Mouse (Mus musculus): ENCODE measurements around the gene Zfp385a. TPM values are rescaled to one million over a fixed set of nuclear protein-coding genes. Genes with fewer than 3 reads are reported as not detected.
A peak's percentile ranks its signal among the peaks of the same experiment; 100 is the strongest.

Gene Zfp385a
- polyA plus RNA-seq, 1 experiment from 2014 or later, result 26.6 TPM

DNA sequence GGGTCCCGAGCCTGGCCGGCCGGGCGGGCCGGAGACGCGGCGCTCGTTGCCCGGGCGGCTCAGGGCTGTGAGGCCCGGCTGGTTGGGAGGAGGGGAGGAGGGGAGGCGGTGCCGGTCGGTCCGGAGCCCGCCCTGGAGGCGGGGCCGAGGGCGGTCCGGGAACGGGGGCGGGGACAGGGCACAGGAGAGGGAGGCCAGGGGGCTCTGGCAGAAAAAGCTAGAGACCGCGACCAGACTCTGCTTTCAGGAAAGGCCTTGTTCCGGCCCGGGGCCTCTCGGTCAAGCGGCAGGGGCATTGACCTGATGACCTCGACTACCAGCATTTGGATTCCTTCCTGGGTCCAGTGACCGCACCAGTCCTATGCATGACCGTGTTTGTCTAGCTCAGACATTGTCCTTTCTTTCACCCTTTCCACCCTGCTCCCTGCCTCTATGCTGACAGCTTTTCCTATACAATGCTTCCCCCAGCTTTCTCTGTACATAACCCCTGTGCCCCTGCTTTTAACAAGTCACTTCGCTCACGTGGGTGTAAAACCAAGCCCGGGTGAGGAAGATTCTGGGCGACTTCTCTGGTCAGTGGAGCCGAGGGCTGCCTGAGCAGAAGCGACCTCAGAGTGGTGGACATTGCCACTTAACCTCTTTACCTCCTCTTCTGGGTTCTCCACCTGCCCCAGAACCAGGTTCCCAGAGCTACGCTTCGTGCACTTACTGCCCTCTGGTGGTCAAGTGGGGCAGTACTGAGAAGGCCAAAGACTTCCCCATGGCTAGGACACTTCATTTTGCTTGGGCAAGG lies 16.2 kb downstream of the Zfp385a start:
- Histone ChIP-seq H3K9ac (peak overlapping the region; percentile 84), H3K27ac (replicated peaks) (peak overlapping the region; percentile 83), H3K27me3 (no peaks in the 10 kb centered on the region), H3K4me2 (peak overlapping the region; percentile 85), H3K4me1 (replicated peaks) (peaks cover 32% of the 10 kb centered on the region), H3K36me3 (peaks cover 5% of the 10 kb centered on the region; the same call in 1 of the 2 replicates), H3K9me3 (no peaks in the 10 kb centered on the region), H3K4me3 (peak overlapping the region; percentile 73)
- WGBS, result under 1% methylated on average over 34 of the region's 40 CpGs
- ATAC-seq (ENCODE audit: low FRiP score, low read depth), result peak; percentile 96

DNA sequence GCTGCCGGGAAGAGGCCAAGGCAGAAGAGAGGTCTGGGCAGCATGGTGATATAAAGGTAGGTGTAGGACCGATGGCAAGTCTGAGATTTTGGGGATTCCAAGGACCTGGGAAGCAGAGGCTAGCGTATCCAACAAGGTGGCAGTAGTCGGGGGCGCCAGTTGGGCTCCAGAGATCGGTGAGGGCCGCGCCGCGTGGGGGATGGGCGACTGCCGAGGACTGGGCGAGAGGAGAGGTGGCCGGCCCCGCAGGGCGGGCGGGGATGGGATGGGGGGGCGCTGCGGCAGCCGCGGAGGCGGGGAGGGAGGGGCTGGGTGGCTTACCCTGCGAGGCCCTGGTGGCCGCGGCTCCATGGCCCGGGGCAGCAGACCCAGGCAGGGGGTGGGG lies 16.8 kb downstream of the Zfp385a start:
- peak; percentile 82 for ATAC-seq (ENCODE audit: low FRiP score, low read depth)
- Histone ChIP-seq H3K4me3 (peak overlapping the region; percentile 73), H3K4me1 (replicated peaks) (peaks cover 32% of the 10 kb centered on the region), H3K27me3 (no peaks in the 10 kb centered on the region), H3K36me3 (peaks cover 10% of the 10 kb centered on the region; the same call in 1 of the 2 replicates), H3K9me3 (no peaks in the 10 kb centered on the region), H3K4me2 (peak overlapping the region; percentile 85), H3K27ac (replicated peaks) (peak overlapping the region; percentile 83), H3K9ac (peak overlapping the region; percentile 84)
- 2% methylated on average over 9 of the region's 26 CpGs for WGBS

DNA sequence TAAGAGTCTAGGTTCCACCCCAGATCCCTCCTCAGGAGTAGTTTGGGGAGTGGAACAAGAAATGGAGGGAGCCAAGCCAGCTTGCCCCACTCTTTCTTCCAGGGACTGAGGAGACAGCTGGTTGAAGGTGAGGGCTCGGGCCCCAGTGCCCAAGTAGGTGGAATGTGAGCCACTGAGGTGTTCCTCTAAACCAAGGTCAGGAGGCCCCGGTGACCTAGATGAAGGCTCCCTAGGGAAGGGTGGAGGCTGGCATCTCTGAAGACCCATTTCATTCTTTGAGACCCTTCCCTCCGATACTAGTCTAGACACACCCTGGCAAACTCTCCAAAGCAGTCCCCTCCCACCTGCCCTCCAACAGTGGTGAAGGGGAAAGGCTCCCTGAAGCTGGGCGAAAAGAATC lies 17.5 kb downstream of the Zfp385a start:
- 42% methylated on average over 4 of the region's 4 CpGs for WGBS
- no peak; the same call in 1 of the 2 replicates for ATAC-seq (ENCODE audit: low FRiP score, low read depth)

DNA sequence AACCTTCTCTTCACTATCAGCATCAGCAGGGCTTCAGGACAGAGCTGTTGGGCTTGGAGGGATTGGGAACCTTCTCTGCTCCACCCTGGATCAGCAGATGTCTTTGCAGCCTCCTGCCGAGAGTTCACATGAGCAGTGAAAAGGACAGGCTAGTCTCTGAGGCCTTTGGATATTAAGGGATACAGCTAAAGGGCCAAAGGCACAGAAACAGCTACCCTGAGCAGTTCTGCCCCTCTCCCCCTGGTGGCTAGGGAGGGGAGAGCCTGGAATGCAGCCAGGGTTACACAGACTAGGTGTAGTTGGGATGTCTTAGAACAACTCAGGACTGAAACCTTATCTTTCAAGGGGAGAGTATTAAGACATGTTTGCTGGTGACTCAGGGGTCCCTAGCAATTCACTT lies 18.8 kb downstream of the Zfp385a start:
- 61% methylated on average over 1 of the region's 1 CpGs for WGBS
- Histone ChIP-seq H3K9ac (no peak overlapping the region), H3K9me3 (no peaks in the 10 kb centered on the region), H3K4me3 (no peak overlapping the region), H3K27ac (replicated peaks) (no peak overlapping the region), H3K4me2 (0 out of 2 replicates have a peak overlapping the region, but pooled peaks have one; percentile 85), H3K27me3 (no peaks in the 10 kb centered on the region), H3K36me3 (peaks cover 29% of the 10 kb centered on the region), H3K4me1 (replicated peaks) (peaks cover 32% of the 10 kb centered on the region)
- ATAC-seq (ENCODE audit: low FRiP score, low read depth), result no peak

More for the DNA sequence above, 17.5 kb downstream of the Zfp385a start:
- H3K4me3 ChIP-seq, result peak overlapping the region; percentile 73
- H3K9me3 ChIP-seq, result no peaks in the 10 kb centered on the region
- no peaks in the 10 kb centered on the region for H3K27me3 ChIP-seq
- H3K9ac ChIP-seq, result peak overlapping the region; percentile 84
- H3K4me1 ChIP-seq (replicated peaks), result peaks cover 32% of the 10 kb centered on the region
- peaks cover 16% of the 10 kb centered on the region for H3K36me3 ChIP-seq
- H3K4me2 ChIP-seq, result peak overlapping the region; percentile 85
- H3K27ac ChIP-seq (replicated peaks), result peak overlapping the region; percentile 83; the same call in 1 of the 2 replicates

DNA sequence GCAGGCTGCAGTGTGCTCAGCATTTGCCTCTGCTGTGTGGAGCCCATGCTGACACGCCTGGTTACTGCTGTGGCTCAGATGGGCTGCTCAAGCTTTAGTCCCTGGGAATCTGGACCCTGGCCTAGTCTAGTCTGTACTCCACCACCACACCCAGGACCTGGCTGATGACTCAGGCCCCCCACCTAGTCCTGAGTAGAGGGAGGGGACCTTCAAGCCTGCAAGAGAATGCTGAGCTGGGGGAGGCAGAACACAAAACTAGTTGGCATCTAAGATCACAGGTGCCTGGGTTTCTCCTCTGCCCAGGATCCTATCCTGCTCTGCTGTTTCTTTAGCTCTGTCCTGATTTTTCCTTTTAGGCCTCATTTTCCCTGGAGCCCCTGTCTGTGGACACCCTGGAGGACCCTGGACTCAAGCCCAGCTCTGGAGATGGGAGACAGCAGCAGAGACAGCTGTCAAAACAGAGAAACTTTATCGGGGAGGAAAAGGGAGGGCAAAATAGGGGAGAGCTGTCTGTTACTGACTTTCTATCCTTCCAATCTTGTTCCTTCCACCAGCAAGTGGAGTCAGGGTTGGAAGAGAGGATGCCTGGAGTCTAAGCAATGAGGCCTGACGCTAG lies 21.6 kb downstream of the Zfp385a start:
- no peak overlapping the region for H3K9ac ChIP-seq
- H3K4me1 ChIP-seq (replicated peaks), result peaks cover 52% of the 10 kb centered on the region
- H3K4me2 ChIP-seq, result no peak overlapping the region
- 0 out of 2 replicates have a peak overlapping the region, but pooled peaks have one; percentile 2 for H3K27ac ChIP-seq (replicated peaks)
- 74% methylated on average over 3 of the region's 3 CpGs for WGBS
- no peaks in the 10 kb centered on the region for H3K9me3 ChIP-seq
- no peak for ATAC-seq (ENCODE audit: low FRiP score, low read depth)
- no peaks in the 10 kb centered on the region for H3K27me3 ChIP-seq
- H3K36me3 ChIP-seq, result peaks cover 30% of the 10 kb centered on the region
- H3K4me3 ChIP-seq, result no peak overlapping the region

DNA sequence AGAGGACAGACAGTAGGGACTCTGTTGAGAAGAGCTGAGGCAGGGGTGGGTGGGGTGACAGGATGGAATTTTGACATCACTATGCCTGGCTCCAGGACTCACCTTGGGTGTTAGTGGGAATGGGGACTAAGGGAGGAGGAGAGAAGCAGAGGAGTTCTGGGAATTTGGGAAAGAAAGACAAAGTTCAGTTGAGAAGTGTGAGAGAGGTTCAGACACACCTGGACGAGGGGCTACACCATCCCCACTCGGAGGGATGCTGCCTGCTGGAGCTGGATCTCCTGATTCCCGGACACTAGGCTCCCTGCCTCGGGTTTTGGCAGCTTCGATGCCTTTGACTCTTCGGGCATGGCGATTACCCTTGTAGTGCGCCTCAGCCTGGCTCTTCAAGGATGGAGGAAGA lies 22.2 kb downstream of the Zfp385a start:
- WGBS, result 89% methylated on average over 8 of the region's 8 CpGs
- Histone ChIP-seq H3K4me1 (replicated peaks) (peaks cover 56% of the 10 kb centered on the region), H3K9me3 (no peaks in the 10 kb centered on the region), H3K4me2 (no peak overlapping the region), H3K27me3 (no peaks in the 10 kb centered on the region), H3K4me3 (no peak overlapping the region), H3K36me3 (peaks cover 30% of the 10 kb centered on the region), H3K9ac (no peak overlapping the region), H3K27ac (replicated peaks) (0 out of 2 replicates have a peak overlapping the region, but pooled peaks have one; percentile 2)
- no peak for ATAC-seq (ENCODE audit: low FRiP score, low read depth)

DNA sequence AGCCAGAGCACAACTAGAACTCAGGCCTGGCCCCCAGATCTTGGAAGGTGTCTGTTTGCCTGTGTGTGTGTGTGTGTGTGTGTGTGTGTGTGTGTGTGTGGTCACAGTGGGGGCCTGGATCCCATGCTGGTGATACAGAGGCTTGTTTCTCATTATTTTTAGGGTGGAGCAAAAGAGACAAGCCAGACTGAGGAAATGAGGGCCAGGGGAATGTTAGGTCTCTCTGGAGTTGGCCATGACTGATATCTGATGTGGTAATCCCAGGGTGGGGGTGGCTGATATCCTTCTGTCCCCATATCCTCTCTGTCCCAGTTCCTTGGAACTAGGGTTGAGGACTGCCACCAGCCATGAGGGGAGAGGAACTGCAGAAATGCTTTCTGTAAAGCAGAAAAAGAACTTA lies 22.8 kb downstream of the Zfp385a start:
- H3K36me3 ChIP-seq, result peaks cover 30% of the 10 kb centered on the region
- no peak for ATAC-seq (ENCODE audit: low FRiP score, low read depth)
- no peak overlapping the region for H3K9ac ChIP-seq
- no peaks in the 10 kb centered on the region for H3K9me3 ChIP-seq
- H3K4me3 ChIP-seq, result no peak overlapping the region
- no peak overlapping the region for H3K27ac ChIP-seq (replicated peaks)
- no peaks in the 10 kb centered on the region for H3K27me3 ChIP-seq
- no peak overlapping the region for H3K4me2 ChIP-seq
- H3K4me1 ChIP-seq (replicated peaks), result peaks cover 51% of the 10 kb centered on the region

DNA sequence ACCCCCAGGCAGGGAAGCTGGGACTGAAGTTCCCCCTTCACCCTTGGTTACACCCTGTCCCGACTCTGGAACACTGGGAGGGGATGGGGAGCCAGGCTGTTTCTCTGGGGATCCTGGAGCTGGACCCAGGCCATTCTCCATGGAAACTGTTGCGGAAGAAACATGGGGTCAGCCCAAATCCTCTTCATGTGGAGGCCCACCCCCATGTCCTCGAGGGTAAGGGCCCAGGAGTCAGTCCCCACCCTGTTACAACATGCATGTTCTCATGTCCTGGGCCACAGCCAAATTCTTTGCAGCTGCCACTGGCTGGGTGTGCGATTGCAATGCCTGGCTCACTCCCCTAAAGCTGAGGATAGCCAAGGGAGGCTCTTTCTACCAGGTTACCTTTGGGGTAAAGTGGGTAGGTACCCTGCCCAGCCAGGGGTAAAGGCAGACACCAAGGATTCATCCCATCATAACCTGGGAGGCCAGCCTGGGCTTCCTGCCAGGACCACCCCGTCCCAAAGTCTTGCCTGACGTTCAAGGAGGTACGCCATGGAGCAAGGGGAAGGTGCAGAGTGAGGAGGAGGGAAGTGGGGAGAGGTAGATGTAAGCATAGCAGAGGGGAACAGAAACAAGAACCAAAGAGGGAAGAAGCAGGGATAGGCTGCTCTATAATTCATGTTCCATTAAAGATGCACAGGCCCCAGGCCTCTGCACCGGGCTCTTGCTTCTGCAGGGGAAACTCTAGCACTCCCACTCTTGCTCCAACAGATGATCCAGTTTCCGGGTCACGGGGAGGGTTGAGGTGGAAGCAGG lies 23.7 kb downstream of the Zfp385a start:
- WGBS, result 76% methylated on average over 10 of the region's 10 CpGs
- Histone ChIP-seq H3K36me3 (peaks cover 30% of the 10 kb centered on the region), H3K27ac (replicated peaks) (no peak overlapping the region), H3K4me1 (replicated peaks) (peaks cover 42% of the 10 kb centered on the region), H3K4me3 (no peak overlapping the region), H3K27me3 (no peaks in the 10 kb centered on the region), H3K4me2 (no peak overlapping the region), H3K9me3 (no peaks in the 10 kb centered on the region), H3K9ac (no peak overlapping the region)
- ATAC-seq (ENCODE audit: low FRiP score, low read depth), result no peak

DNA sequence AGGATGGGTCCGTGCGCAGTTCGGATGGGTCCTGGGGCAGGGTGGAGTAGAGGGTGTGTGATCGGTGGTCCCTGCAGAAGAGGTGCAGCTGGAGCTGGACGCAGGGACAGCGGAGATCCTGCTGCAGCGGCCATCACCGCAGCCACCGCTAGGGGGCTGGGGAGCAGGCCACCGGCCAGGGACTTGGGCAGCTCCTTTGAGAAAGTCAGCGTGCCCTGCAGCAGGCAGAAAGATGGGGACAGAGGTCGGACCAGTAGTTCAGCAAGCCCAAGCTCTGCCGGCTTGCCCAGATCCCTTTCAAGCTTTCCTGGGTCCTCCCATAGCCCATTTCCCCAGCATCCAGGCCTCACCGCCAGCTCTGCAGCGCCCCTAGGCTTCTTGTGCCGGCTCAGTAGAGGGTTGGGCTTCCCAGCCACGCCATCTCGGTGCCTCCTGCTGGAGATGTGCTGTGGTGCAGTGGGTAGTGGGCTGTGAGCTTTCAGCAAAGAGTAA lies 24.8 kb downstream of the Zfp385a start:
- Histone ChIP-seq H3K36me3 (peaks cover 30% of the 10 kb centered on the region), H3K4me2 (peak overlapping the region; percentile 51), H3K9ac (peak overlapping the region; percentile 29; the same call in 1 of the 2 replicates), H3K4me3 (peak overlapping the region; percentile 15), H3K27me3 (no peaks in the 10 kb centered on the region), H3K4me1 (replicated peaks) (peaks cover 31% of the 10 kb centered on the region), H3K27ac (replicated peaks) (0 out of 2 replicates have a peak overlapping the region, but pooled peaks have one; percentile 20), H3K9me3 (no peaks in the 10 kb centered on the region)
- 4% methylated on average over 18 of the region's 18 CpGs for WGBS
- peak; percentile 66 for ATAC-seq (ENCODE audit: low FRiP score, low read depth)

DNA sequence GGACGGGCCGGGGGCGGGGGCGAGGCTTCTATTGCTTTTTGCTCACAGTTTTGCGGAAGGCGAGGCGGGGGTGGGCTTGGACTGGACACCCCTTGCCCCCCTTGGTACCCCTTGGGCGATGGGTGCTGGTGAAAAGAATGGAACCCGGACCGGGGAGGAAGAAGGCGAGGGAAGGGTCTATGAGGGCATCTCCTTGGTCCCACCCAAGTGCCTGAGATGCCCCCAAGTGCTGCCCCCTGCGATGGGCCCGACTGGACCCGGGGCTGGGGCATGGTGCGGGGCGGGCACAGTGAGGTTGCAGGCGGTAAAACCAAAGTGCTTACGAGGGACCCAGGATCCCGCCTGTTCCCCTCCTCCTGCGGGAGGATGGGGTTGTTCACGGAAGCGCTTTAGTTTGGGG lies 25.7 kb downstream of the Zfp385a start:
- H3K27ac ChIP-seq (replicated peaks), result peak overlapping the region; percentile 53; the same call in 1 of the 2 replicates
- 33% methylated on average over 22 of the region's 22 CpGs for WGBS
- peaks cover 30% of the 10 kb centered on the region for H3K4me1 ChIP-seq (replicated peaks)

DNA sequence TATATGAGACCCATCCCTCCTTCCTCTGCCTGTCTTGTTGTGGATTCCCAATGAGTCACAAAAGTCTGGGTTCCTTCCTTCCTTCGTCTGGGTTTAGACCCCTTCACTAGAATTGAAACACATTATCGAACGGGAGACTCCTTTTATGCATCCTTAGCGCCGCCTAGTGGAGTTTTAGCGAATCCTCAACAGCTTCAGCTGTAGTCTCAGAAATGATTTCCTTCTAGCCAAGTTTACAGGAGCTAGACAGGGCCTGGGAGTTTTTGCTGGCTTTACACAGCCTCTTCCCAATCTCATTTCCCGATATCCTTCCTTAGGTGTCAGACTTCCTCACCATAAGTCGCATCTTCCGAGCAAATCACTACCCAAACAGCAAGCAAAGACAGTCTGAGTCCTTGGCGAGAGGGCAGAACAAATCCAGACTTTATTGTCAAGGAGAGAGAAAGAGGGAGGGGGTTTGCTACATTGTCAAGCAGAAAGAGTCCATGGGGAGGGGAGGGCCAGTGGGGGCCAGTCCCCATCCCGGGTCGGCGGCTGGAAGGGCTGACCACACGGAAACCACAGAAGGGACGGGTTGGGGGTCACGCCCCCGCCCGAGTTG lies 26.3 kb downstream of the Zfp385a start:
- Histone ChIP-seq H3K9ac (no peak overlapping the region), H3K27ac (replicated peaks) (peak overlapping the region; percentile 53; the same call in 1 of the 2 replicates), H3K27me3 (no peaks in the 10 kb centered on the region), H3K36me3 (peaks cover 25% of the 10 kb centered on the region), H3K4me3 (0 out of 2 replicates have a peak overlapping the region, but pooled peaks have one; percentile 8), H3K4me2 (peak overlapping the region; percentile 51), H3K9me3 (no peaks in the 10 kb centered on the region), H3K4me1 (replicated peaks) (peaks cover 34% of the 10 kb centered on the region)
- ATAC-seq (ENCODE audit: low FRiP score, low read depth), result no peak
- WGBS, result 6% methylated on average over 18 of the region's 18 CpGs

More for the DNA sequence above, 25.7 kb downstream of the Zfp385a start:
- H3K36me3 ChIP-seq, result peaks cover 28% of the 10 kb centered on the region
- no peak for ATAC-seq (ENCODE audit: low FRiP score, low read depth)
- H3K4me2 ChIP-seq, result peak overlapping the region; percentile 51
- H3K27me3 ChIP-seq, result no peaks in the 10 kb centered on the region
- H3K9me3 ChIP-seq, result no peaks in the 10 kb centered on the region
- peak overlapping the region; percentile 15; the same call in 1 of the 2 replicates for H3K4me3 ChIP-seq
- no peak overlapping the region for H3K9ac ChIP-seq

Measured in hindbrain, embryonic 15.5 days (tissue).